Mouse (Mus musculus) testis, adult 2 months (tissue): ENCODE measurements around the gene Optn.

ENCODE experiments used
- CTCF ChIP-seq: fragments of 200-500 bp; IDR thresholded peaks from 2 replicates; pipeline ENCODE4 v1.5.1; 2012; ENCODE audit warnings: low read depth, mild to moderate bottlenecking, inconsistent platforms, low read length, moderate library complexity; ENCODE audit not compliant: control insufficient read depth, insufficient read depth, insufficient replicate concordance
- POLR2A ChIP-seq: fragments of 200-500 bp; IDR thresholded peaks from 2 replicates; pipeline ENCODE4 v1.6.1; 2012; ENCODE audit warnings: low read depth, mild to moderate bottlenecking, inconsistent platforms, low read length, moderate library complexity; ENCODE audit not compliant: control insufficient read depth

DNA sequence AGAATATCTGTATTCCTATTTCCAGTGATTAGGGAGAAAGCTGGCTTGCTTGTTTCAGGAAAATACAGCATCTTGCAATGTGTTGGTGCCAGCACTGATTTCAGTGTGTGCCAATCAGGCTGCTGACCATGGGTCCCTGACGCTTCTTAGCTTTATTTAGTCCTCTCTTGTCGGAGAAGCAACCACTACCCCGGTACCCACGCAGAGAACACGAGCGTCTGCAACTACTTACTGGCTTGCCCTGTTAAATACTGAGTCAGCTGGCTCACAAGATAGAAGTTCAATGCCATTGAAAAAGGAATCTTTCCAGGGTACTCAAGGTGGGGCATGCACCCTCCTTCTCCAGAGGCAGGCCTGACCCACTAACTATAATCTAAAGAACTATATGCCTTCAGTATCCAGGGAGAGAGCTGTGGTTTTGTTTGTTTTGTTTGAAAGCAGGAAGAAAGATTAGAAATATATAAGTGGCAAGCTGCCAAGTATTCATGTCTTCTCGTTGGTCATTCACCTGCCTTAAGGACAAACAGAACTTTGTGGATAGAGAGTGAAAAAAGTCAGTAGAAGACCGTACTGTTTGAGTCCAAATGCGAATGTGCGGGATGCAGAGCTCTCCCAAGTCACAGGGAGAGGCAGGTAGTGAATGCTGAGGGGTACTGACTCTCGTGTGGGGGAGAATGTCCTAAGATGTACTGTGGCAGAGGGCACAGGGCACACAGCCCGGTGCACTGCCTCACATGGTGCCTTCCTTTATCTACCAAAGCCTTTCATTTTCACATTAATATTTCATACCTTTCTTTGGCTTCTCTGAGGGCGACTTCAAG lies 24.3 kb downstream of the Optn start:
- TF ChIP-seq POLR2A (no peak), CTCF (no peak)
